Mouse (Mus musculus) neural tube, embryonic 13.5 days (tissue): ENCODE results near the gene Tmem121b. TPM values are rescaled to one million over a fixed set of nuclear protein-coding genes. Genes with fewer than 3 reads are reported as not detected.

Source experiments
- ATAC-seq: fragments of 200-750 bp; cut with Nextera tagmentation; 2 replicates; pipeline ENCODE4 v1.8.0; 2017; ENCODE audit warnings: low read depth, mild to moderate bottlenecking, moderate TSS enrichment, moderate library complexity
- H3K27ac ChIP-seq: fragments of 300-500 bp; sonication (generic); replicated peaks from 2 replicates; pipeline ENCODE4 v1.5.1; 2015; ENCODE audit warnings: moderate library complexity, mild to moderate bottlenecking, inconsistent platforms
- H3K27me3 ChIP-seq: fragments of 300-500 bp; sonication (generic); 2 replicates; pipeline ENCODE4 v1.6.1; 2015; ENCODE audit warnings: mild to moderate bottlenecking, inconsistent platforms
- H3K36me3 ChIP-seq: fragments of 300-500 bp; sonication (generic); 2 replicates; pipeline ENCODE4 v1.6.1; 2015; ENCODE audit warnings: mild to moderate bottlenecking, inconsistent platforms
- H3K4me1 ChIP-seq: fragments of 300-500 bp; sonication (generic); replicated peaks from 2 replicates; pipeline ENCODE4 v1.6.1; 2015; ENCODE audit warnings: inconsistent platforms
- H3K4me2 ChIP-seq: fragments of 300-500 bp; sonication (generic); 2 replicates; pipeline ENCODE4 v1.6.1; 2015; ENCODE audit warnings: inconsistent platforms, mild to moderate bottlenecking, moderate library complexity
- H3K4me3 ChIP-seq: fragments of 300-500 bp; sonication (generic); 2 replicates; pipeline ENCODE4 v1.5.1; 2015; ENCODE audit warnings: mild to moderate bottlenecking, inconsistent platforms
- H3K9ac ChIP-seq: fragments of 300-500 bp; sonication (generic); 2 replicates; pipeline ENCODE4 v1.6.1; 2015; ENCODE audit warnings: moderate library complexity, mild to moderate bottlenecking, inconsistent platforms
- H3K9me3 ChIP-seq: fragments of 300-500 bp; sonication (generic); 2 replicates; pipeline ENCODE4 v1.6.1; 2016; ENCODE audit warnings: inconsistent platforms
- WGBS: fragments of 180-500 bp; shearing (Covaris S2); methylation state at CpG from one replicate; pipeline ENCODE4 v1.1.7; 2015; 5-methylcytosine and 5-hydroxymethylcytosine counted together
- polyA plus RNA-seq: library from polyadenylated mRNA; unstranded; fragments of >200 nt; fragmentation: Nextera tagmentation; extraction: Ambion mirVana; gene quantifications from 2 replicates; pipeline ENCODE4 v1.2.1, GENCODE M21; 2015

The Tmem121b gene
- polyA plus RNA-seq, 1 experiment from 2014 or later: 2.5 TPM

DNA sequence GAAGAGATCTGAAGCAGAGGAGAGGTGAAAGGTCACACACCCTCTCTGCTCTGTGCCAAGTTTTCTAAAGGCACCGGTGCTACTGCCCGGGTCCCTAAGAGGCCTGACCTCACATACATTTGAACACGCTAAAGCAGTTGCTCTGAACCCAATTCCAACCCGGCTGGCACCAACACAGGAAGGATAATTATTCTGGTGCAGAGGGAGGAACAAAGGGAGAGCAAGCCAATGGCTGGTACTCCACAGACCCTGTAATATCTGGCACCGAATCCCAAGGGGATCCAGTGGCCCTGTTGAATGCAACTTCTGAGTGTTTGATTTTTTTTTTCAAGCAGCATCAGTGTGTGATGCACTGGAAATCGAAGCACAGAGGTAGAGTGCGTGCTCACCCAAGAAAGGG is 2.5 kb downstream of the Tmem121b start:
- H3K4me3 ChIP-seq: peak overlapping the region; percentile 84
- no peak overlapping the region for H3K27ac ChIP-seq
- no peak for ATAC-seq
- peak overlapping the region; percentile 96 for H3K9ac ChIP-seq
- no peaks in the 10 kb centered on the region; the same call in 1 of the 2 replicates for H3K27me3 ChIP-seq
- H3K4me1 ChIP-seq: peaks cover 56% of the 10 kb centered on the region
- H3K4me2 ChIP-seq: peak overlapping the region; percentile 84
- H3K9me3 ChIP-seq: no peaks in the 10 kb centered on the region
- H3K36me3 ChIP-seq: no peaks in the 10 kb centered on the region
- 41% methylated on average over 7 of the region's 7 CpGs for WGBS

DNA sequence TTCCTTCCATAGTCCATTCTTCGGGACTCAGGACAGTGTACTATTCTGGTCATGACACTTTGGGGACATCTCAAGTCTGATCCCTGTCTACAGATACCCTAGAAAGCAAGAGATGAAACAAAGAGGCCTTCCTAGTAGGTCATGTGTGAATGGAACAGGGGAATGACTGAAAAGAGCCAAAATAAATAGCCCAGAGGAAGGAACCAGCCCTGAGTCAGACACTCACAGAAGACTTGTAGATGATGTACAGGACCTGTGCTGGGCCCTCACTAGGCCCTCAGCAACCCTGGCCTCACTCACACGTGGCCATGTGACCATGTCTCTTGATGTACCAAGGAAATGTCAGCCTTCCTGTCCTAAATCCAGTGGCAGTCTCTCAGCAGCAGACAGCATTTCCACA is 4.1 kb downstream of the Tmem121b start:
- Histone ChIP-seq H3K36me3 (no peaks in the 10 kb centered on the region), H3K9me3 (no peaks in the 10 kb centered on the region), H3K9ac (peak overlapping the region; percentile 45; the same call in 1 of the 2 replicates), H3K27me3 (no peaks in the 10 kb centered on the region; the same call in 1 of the 2 replicates), H3K27ac (no peak overlapping the region), H3K4me1 (peaks cover 51% of the 10 kb centered on the region), H3K4me3 (no peak overlapping the region), H3K4me2 (peak overlapping the region; percentile 84)
- no peak for ATAC-seq
- WGBS: 74% methylated on average over 2 of the region's 2 CpGs

DNA sequence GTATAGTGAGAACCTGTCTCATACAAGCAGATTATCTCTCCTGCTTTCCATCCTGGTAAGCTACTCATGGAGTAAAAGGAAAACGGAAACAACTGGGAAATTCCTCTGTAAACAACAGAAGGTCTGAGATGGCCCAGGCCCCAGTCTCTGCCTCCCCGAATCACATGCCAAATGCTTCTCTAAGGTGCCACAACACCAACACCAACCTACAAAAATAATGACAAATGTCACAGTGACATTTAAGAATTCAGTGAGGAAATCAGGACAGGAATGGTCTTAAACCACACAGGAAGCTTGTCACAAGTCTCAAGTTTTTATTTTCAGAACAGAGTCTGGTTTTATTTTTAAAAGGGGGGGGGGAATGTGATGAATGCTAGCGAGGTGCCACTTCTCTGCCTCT is 5.0 kb downstream of the Tmem121b start:
- Histone ChIP-seq H3K4me2 (no peak overlapping the region), H3K4me3 (no peak overlapping the region), H3K9ac (no peak overlapping the region), H3K27me3 (no peaks in the 10 kb centered on the region; the same call in 1 of the 2 replicates), H3K9me3 (no peaks in the 10 kb centered on the region), H3K4me1 (peaks cover 45% of the 10 kb centered on the region), H3K27ac (no peak overlapping the region), H3K36me3 (no peaks in the 10 kb centered on the region)
- no peak for ATAC-seq
- WGBS: 79% methylated on average over 3 of the region's 3 CpGs

DNA sequence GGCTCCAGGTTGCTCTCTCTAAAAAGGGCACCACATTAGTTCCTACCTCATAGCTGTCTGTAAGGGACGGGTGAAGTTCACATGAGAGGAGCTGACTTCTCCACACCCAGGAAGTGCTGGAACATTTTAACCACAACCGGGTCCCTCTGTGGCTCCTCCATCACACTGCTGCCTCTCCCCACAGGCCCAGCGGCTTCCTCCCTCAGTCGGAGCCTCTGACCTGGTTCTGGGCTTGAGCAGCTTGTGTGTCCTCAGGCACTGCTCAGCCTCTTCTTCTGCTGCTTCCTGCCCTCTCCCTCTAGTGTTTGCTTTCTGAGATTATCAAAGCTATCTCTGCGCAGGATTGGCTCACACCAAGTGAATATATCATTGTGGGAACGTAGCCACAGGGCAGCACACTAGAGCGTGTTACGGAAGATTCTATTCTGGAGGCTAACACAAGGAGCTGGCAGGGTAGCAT is 7.5 kb downstream of the Tmem121b start:
- Histone ChIP-seq H3K4me2 (no peak overlapping the region), H3K4me3 (no peak overlapping the region), H3K4me1 (peaks cover 26% of the 10 kb centered on the region), H3K27me3 (no peaks in the 10 kb centered on the region), H3K9me3 (no peaks in the 10 kb centered on the region), H3K9ac (no peak overlapping the region), H3K36me3 (peaks cover 12% of the 10 kb centered on the region), H3K27ac (no peak overlapping the region)
- ATAC-seq: no peak
- 67% methylated on average over 8 of the region's 8 CpGs for WGBS

DNA sequence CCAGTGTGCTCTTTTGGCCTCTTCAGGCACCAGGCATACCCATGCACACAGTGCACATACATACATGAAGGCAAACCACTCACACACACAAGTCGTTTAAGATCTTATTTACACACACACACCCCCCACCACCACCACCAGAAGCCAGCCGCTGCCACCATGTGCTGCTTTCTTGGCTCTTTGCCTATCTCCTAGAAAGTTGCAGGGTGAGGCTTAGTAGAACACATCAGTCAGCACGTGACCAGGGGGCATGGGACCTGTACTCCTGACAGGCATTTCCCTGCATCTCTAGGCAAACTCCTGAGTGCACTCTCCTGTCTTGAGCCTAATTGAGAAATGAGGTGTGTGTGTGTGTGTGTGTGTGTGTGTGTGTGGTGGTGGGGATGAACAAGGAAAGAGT is 8.6 kb downstream of the Tmem121b start:
- H3K4me1 ChIP-seq: peaks cover 16% of the 10 kb centered on the region
- peaks cover 22% of the 10 kb centered on the region for H3K36me3 ChIP-seq
- 79% methylated on average over 3 of the region's 3 CpGs for WGBS
- H3K4me2 ChIP-seq: no peak overlapping the region
- no peak for ATAC-seq
- H3K9ac ChIP-seq: no peak overlapping the region
- no peaks in the 10 kb centered on the region for H3K27me3 ChIP-seq
- no peak overlapping the region for H3K4me3 ChIP-seq
- no peaks in the 10 kb centered on the region for H3K9me3 ChIP-seq
- no peak overlapping the region for H3K27ac ChIP-seq

DNA sequence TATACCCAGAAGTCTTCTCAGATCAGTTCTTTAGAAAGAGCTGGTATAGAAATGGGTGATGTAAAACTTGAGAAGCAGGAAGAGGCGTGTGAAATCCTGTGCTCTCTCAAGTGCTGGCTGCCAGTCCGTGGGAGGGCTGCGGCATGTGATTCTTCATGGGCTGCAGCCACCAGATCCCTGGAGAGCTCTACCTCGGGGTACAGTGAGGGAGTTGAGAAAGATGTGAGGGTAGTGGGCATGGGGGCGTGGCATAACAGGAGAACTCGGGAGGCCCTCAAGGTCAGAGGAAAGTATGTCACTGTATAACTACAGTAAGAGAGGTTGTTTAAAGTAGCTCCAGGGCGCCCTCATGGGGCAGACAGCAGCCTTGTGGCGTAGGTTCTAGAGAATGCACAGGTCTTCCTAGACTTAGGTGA is 10.4 kb downstream of the Tmem121b start:
- no peak overlapping the region for H3K9ac ChIP-seq
- H3K36me3 ChIP-seq: peaks cover 40% of the 10 kb centered on the region
- no peaks in the 10 kb centered on the region; the same call in 1 of the 2 replicates for H3K4me1 ChIP-seq
- ATAC-seq: no peak
- WGBS: 35% methylated on average over 8 of the region's 8 CpGs
- H3K27ac ChIP-seq: no peak overlapping the region
- H3K4me3 ChIP-seq: no peak overlapping the region
- no peak overlapping the region for H3K4me2 ChIP-seq
- H3K9me3 ChIP-seq: no peaks in the 10 kb centered on the region
- H3K27me3 ChIP-seq: no peaks in the 10 kb centered on the region

DNA sequence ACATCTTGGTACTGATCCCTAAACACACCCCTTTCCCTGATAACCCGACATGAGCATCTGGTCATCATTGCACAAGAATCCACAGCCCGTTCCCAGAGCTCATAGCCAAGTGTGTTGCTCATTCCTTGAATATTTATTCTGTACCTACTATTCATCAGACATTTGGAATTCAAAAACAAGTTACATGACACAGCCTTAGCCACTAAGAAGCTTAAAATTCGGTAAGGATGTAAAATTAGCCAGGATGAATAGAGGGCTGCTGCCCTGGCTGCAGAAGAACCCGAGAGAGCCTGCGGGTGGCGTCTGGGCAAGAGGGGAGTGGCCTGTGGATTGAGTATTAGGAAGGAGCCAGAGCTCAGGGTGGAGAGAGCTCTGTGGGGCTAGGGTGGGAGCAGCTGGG is 10.9 kb downstream of the Tmem121b start:
- 42% methylated on average over 6 of the region's 6 CpGs for WGBS
- Histone ChIP-seq H3K4me1 (no peaks in the 10 kb centered on the region; the same call in 1 of the 2 replicates), H3K9me3 (no peaks in the 10 kb centered on the region), H3K36me3 (peaks cover 45% of the 10 kb centered on the region), H3K9ac (no peak overlapping the region), H3K4me3 (no peak overlapping the region), H3K27me3 (no peaks in the 10 kb centered on the region), H3K4me2 (no peak overlapping the region), H3K27ac (no peak overlapping the region)
- ATAC-seq: no peak

DNA sequence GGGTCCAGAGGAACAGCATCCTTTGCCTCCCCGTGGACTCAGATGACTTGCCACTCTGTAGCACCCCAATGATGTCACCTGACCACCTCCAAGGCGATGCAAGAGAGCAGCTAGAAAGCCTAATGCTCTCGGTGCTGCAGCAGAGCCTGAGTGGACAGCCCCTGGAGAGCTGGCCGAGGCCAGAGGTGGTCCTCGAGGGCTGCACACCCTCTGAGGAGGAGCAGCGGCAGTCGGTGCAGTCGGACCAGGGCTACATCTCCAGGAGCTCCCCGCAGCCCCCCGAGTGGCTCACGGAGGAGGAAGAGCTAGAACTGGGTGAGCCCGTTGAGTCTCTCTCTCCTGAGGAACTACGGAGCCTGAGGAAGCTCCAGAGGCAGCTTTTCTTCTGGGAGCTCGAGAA is 11.6 kb downstream of the Tmem121b start:
- Histone ChIP-seq H3K27ac (no peak overlapping the region), H3K27me3 (no peaks in the 10 kb centered on the region)
- WGBS: 89% methylated on average over 14 of the region's 14 CpGs

DNA sequence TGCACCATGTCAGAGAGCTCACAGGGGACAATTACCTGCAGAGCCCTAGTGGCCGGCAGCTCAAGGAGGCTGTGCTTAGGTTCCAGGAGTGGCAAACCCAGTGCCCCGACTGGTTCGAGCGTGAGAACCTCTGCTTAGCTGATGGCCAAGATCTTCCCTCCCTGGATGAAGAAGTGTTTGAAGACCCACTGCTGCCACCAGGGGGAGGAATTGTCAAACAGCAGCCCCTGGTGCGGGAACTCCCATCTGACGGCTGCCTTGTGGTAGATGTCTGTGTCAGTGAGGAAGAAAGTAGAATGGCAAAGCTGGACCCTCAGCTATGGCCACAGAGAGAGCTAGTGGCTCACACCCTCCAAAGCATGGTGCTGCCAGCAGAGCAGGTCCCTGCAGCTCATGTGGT is 12.1 kb downstream of the Tmem121b start:
- Histone ChIP-seq H3K4me1 (no peaks in the 10 kb centered on the region; the same call in 1 of the 2 replicates), H3K9me3 (no peaks in the 10 kb centered on the region), H3K36me3 (peaks cover 49% of the 10 kb centered on the region), H3K4me3 (no peak overlapping the region), H3K27ac (no peak overlapping the region), H3K9ac (no peak overlapping the region), H3K4me2 (no peak overlapping the region), H3K27me3 (no peaks in the 10 kb centered on the region)
- no peak for ATAC-seq
- 90% methylated on average over 6 of the region's 6 CpGs for WGBS

More for the DNA sequence above, 11.6 kb downstream of the Tmem121b start:
- H3K4me1 ChIP-seq: no peaks in the 10 kb centered on the region; the same call in 1 of the 2 replicates
- H3K36me3 ChIP-seq: peaks cover 46% of the 10 kb centered on the region
- H3K4me3 ChIP-seq: no peak overlapping the region
- ATAC-seq: no peak
- no peak overlapping the region for H3K4me2 ChIP-seq
- no peak overlapping the region for H3K9ac ChIP-seq
- H3K9me3 ChIP-seq: no peaks in the 10 kb centered on the region

DNA sequence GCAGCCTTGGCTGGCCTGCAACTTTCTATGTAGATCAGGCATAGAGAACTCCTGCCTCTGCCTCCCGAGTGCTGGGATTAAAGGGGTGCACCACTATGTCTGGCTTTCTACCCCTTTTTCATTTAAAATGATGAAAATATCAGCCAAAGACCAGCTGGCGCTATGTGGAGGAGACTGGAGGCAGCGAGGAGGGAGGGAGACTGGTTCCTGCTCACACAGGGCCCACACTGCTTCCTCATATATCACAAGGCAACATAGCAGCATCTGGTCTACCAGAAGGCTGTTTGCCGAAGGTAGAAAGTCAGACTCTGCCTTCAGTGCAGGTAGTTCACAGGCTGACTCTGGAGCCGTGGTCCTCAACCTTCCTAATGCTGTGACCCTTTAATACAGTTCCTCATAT is 13.2 kb downstream of the Tmem121b start:
- Histone ChIP-seq H3K27ac (no peak overlapping the region), H3K4me1 (no peaks in the 10 kb centered on the region; the same call in 1 of the 2 replicates), H3K36me3 (peaks cover 49% of the 10 kb centered on the region), H3K4me3 (no peak overlapping the region), H3K9ac (no peak overlapping the region), H3K9me3 (no peaks in the 10 kb centered on the region), H3K4me2 (no peak overlapping the region), H3K27me3 (no peaks in the 10 kb centered on the region)
- WGBS: 91% methylated on average over 5 of the region's 5 CpGs
- no peak for ATAC-seq

DNA sequence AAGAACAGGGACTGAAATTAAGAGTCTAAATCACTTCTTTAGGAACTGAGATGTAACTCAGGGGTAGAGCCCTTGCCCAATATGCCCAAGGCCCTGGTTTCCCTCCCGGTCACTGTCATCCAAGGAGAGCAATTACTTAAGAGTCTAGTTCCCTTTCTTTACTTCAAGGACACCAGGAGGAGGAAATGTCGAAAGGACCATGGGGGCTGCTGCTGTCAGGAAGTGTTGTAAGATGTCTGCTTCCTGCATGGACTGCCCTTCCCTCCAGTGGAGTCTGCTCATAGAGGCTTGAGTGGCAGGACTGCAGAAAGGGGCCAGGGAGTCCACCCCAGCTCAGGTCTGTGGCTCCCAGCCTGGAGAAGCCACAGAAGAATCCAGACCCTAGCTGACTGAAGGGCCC is 14.3 kb downstream of the Tmem121b start:
- Histone ChIP-seq H3K9ac (no peak overlapping the region), H3K4me2 (no peak overlapping the region), H3K4me3 (no peak overlapping the region), H3K27ac (no peak overlapping the region), H3K9me3 (no peaks in the 10 kb centered on the region), H3K27me3 (no peaks in the 10 kb centered on the region), H3K36me3 (peaks cover 49% of the 10 kb centered on the region), H3K4me1 (peaks cover 6% of the 10 kb centered on the region)
- WGBS: 80% methylated on average over 2 of the region's 2 CpGs
- ATAC-seq: no peak

DNA sequence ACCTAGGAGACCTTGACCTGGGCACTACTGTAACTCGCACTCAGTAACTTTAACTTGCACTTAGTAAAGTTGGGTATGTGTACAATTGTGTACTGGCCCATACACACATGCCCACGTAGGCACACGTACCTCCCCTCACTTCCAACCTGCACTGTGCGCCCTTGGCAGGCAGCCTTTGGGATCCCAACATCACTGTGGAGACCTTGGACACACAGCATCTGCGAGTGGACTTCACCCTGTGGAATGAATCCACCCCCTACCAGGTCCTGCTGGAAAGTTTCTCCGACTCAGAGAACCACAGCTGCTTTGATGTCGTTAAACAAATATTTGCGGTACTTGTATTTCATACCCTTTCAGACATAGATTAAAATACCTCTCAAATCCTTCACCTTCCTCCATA is 18.3 kb downstream of the Tmem121b start:
- Histone ChIP-seq H3K27me3 (no peaks in the 10 kb centered on the region), H3K36me3 (peaks cover 30% of the 10 kb centered on the region), H3K4me2 (no peak overlapping the region), H3K4me3 (no peak overlapping the region), H3K9ac (no peak overlapping the region), H3K9me3 (no peaks in the 10 kb centered on the region), H3K4me1 (peaks cover 46% of the 10 kb centered on the region), H3K27ac (no peak overlapping the region)
- ATAC-seq: no peak
- WGBS: 83% methylated on average over 8 of the region's 8 CpGs

DNA sequence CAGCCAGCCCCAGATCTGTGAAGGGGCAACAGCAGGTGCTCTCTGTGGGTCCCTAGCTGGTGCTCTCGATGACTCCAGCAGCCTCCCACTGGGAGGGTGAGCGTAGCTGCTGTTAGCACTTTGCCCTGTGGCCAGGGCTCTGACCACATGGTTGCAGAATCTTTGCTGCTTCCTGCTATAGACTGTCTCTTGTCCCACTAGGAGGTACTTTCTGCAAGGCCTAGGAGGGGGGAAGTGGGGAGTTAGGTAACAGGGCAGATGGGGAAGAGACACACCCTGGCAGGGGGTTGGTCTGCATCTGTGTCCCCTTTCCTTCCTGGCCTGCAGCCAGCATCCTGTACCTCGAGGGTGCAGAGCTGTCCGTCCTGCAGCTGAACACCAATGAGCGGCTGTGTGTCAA is 20.2 kb downstream of the Tmem121b start:
- peak; percentile 20 for ATAC-seq
- H3K9ac ChIP-seq: no peak overlapping the region
- peak overlapping the region; percentile 93 for H3K27ac ChIP-seq
- H3K36me3 ChIP-seq: peaks cover 11% of the 10 kb centered on the region; the same call in 1 of the 2 replicates
- H3K4me2 ChIP-seq: 0 out of 2 replicates have a peak overlapping the region, but pooled peaks have one; percentile 7
- H3K27me3 ChIP-seq: no peaks in the 10 kb centered on the region
- H3K9me3 ChIP-seq: no peaks in the 10 kb centered on the region
- 18% methylated on average over 5 of the region's 5 CpGs for WGBS
- no peak overlapping the region for H3K4me3 ChIP-seq
- peaks cover 56% of the 10 kb centered on the region for H3K4me1 ChIP-seq
